Mouse (Mus musculus) heart, embryonic 11.5 days (tissue): ENCODE results near the gene Smarcd1. TPM values are rescaled to one million over a fixed set of nuclear protein-coding genes. Genes with fewer than 3 reads are reported as not detected.
"Not testable (repeated sequence)": the region's sequence is repeated elsewhere in the genome, so short reads cannot be mapped to it uniquely, and the experiment has no call there.

Source experiments
- ATAC-seq: fragments of 200-750 bp; cut with Nextera tagmentation; replicated peaks from 2 replicates; pipeline ENCODE4 v1.8.0; 2017; ENCODE audit warnings: moderate library complexity; ENCODE audit not compliant: insufficient number of reproducible peaks, low FRiP score, low TSS enrichment
- H3K27ac ChIP-seq: fragments of 300-500 bp; sonication (generic); 2 replicates; pipeline ENCODE4 v1.5.1; 2014; ENCODE audit warnings: mild to moderate bottlenecking, low read depth, low read length
- H3K27me3 ChIP-seq: fragments of 300-500 bp; sonication (generic); 2 replicates; pipeline ENCODE4 v1.6.1; 2014; ENCODE audit warnings: mild to moderate bottlenecking, low read length, mixed read lengths; ENCODE audit not compliant: control insufficient read depth, insufficient read depth
- H3K36me3 ChIP-seq: fragments of 300-500 bp; sonication (generic); 2 replicates; pipeline ENCODE4 v1.6.1; 2014; ENCODE audit warnings: mild to moderate bottlenecking, low read length, moderate library complexity, mixed read lengths; ENCODE audit not compliant: control insufficient read depth, insufficient read depth
- H3K4me1 ChIP-seq: fragments of 300-500 bp; sonication (generic); 2 replicates; pipeline ENCODE4 v1.6.1; 2014; ENCODE audit warnings: low read length; ENCODE audit not compliant: control insufficient read depth, insufficient read depth
- H3K4me2 ChIP-seq: fragments of 300-500 bp; sonication (generic); 2 replicates; pipeline ENCODE4 v1.6.1; 2014; ENCODE audit warnings: mild to moderate bottlenecking, moderate library complexity
- H3K4me3 ChIP-seq: fragments of 300-500 bp; sonication (generic); 2 replicates; pipeline ENCODE4 v1.5.1; 2014; ENCODE audit warnings: low read depth, low read length
- H3K9ac ChIP-seq: fragments of 300-500 bp; sonication (generic); 2 replicates; pipeline ENCODE4 v1.6.1; 2014; ENCODE audit warnings: mild to moderate bottlenecking, low read depth, low read length, moderate library complexity
- H3K9me3 ChIP-seq: fragments of 300-500 bp; sonication (generic); replicated peaks from 2 replicates; pipeline ENCODE4 v1.6.1; 2016; ENCODE audit warnings: low read length; ENCODE audit not compliant: control insufficient read depth
- WGBS: fragments of 180-500 bp; shearing (Covaris S2); extraction: QIAGEN DNeasy Blood & Tissue Kit; methylation state at CpG from one replicate; pipeline ENCODE4 v1.1.7; 2014; ENCODE audit not compliant: insufficient replicate concordance; 5-methylcytosine and 5-hydroxymethylcytosine counted together
- polyA plus RNA-seq: library from polyadenylated mRNA; unstranded; fragments of >200 nt; fragmentation: Nextera tagmentation; extraction: Ambion mirVana; gene quantifications from 2 replicates; pipeline ENCODE4 v1.2.1, GENCODE M21; 2014

The Smarcd1 gene
- polyA plus RNA-seq, 1 experiment from 2014 or later: 24.8 TPM

- H3K4me3 ChIP-seq: no peak overlapping the region
- H3K9ac ChIP-seq: peak overlapping the region; percentile 60
- no peaks in the 10 kb centered on the region for H3K9me3 ChIP-seq
- no peak for ATAC-seq
- H3K4me2 ChIP-seq: peak overlapping the region; percentile 72
- peaks cover 4% of the 10 kb centered on the region for H3K36me3 ChIP-seq
- peaks cover 26% of the 10 kb centered on the region for H3K4me1 ChIP-seq
- 48% methylated on average over 10 of the region's 10 CpGs for WGBS
- H3K27ac ChIP-seq: peak overlapping the region; percentile 95
- H3K27me3 ChIP-seq: no peaks in the 10 kb centered on the region
These were observed 21.2 kb downstream of the Smarcd1 start for GRCm38 (mm10) chr15:99723120-99723514.

- Histone ChIP-seq H3K9ac (peak overlapping the region; percentile 60), H3K27ac (peak overlapping the region; percentile 95), H3K27me3 (no peaks in the 10 kb centered on the region), H3K4me2 (peak overlapping the region; percentile 72), H3K4me3 (peak overlapping the region; percentile 94; the same call in 1 of the 2 replicates), H3K4me1 (peaks cover 26% of the 10 kb centered on the region), H3K9me3 (no peaks in the 10 kb centered on the region; the same call in 1 of the 2 replicates), H3K36me3 (peaks cover 9% of the 10 kb centered on the region)
- no peak for ATAC-seq
- WGBS: 14% methylated on average over 11 of the region's 11 CpGs
These were observed 21.8 kb downstream of the Smarcd1 start for GRCm38 (mm10) chr15:99723515-99724291.

- Histone ChIP-seq H3K4me2 (peak overlapping the region; percentile 72), H3K9ac (peak overlapping the region; percentile 60), H3K27me3 (no peaks in the 10 kb centered on the region), H3K9me3 (no peaks in the 10 kb centered on the region; the same call in 1 of the 2 replicates), H3K4me3 (peak overlapping the region; percentile 94), H3K4me1 (peaks cover 26% of the 10 kb centered on the region), H3K36me3 (peaks cover 16% of the 10 kb centered on the region), H3K27ac (peak overlapping the region; percentile 95)
- peak; percentile 28 for ATAC-seq
- WGBS: 7% methylated on average over 16 of the region's 16 CpGs
These were observed 22.5 kb downstream of the Smarcd1 start for GRCm38 (mm10) chr15:99724292-99725021.

- under 1% methylated on average over 53 of the region's 68 CpGs for WGBS
- no peaks in the 10 kb centered on the region; the same call in 1 of the 2 replicates for H3K9me3 ChIP-seq
- H3K27ac ChIP-seq: peak within 1 kb of the TSS; percentile 95
- no peaks in the 10 kb centered on the region for H3K27me3 ChIP-seq
- peak within 1 kb of the TSS; percentile 93 for H3K9ac ChIP-seq
- peaks cover 26% of the 10 kb centered on the region for H3K4me1 ChIP-seq
- H3K4me2 ChIP-seq: peak within 1 kb of the TSS; percentile 83
- H3K4me3 ChIP-seq: peak within 1 kb of the TSS; percentile 94
- H3K36me3 ChIP-seq: peaks cover 16% of the 10 kb centered on the region
- ATAC-seq: peak; percentile 89
These were observed 23.6 kb downstream of the Smarcd1 start, which contains the start of gene Cox14 for GRCm38 (mm10) chr15:99725341-99726155. Gene Cox14, plus strand, starts transcription at chr15:99725618.

GRCm38 (mm10) chr15:99726549-99726948 lies 24.6 kb downstream of the Smarcd1 start:
- H3K4me1 ChIP-seq: peaks cover 26% of the 10 kb centered on the region
- H3K36me3 ChIP-seq: peaks cover 16% of the 10 kb centered on the region
- WGBS: 76% methylated on average over 2 of the region's 2 CpGs
- peak overlapping the region; percentile 93 for H3K9ac ChIP-seq
- H3K27me3 ChIP-seq: no peaks in the 10 kb centered on the region
- peak overlapping the region; percentile 83 for H3K4me2 ChIP-seq
- H3K27ac ChIP-seq: no peak overlapping the region
- ATAC-seq: no peak
- H3K9me3 ChIP-seq: no peaks in the 10 kb centered on the region; the same call in 1 of the 2 replicates
- peak overlapping the region; percentile 94 for H3K4me3 ChIP-seq

GRCm38 (mm10) chr15:99727039-99727438 lies 25.1 kb downstream of the Smarcd1 start:
- H3K36me3 ChIP-seq: peaks cover 16% of the 10 kb centered on the region
- not testable (repeated sequence) for H3K4me2 ChIP-seq

GRCm38 (mm10) chr15:99727525-99727924 lies 25.6 kb downstream of the Smarcd1 start:
- Histone ChIP-seq H3K9ac (no peak overlapping the region), H3K27ac (no peak overlapping the region), H3K9me3 (no peaks in the 10 kb centered on the region; the same call in 1 of the 2 replicates), H3K4me2 (no peak overlapping the region), H3K27me3 (no peaks in the 10 kb centered on the region), H3K36me3 (peaks cover 16% of the 10 kb centered on the region), H3K4me3 (no peak overlapping the region), H3K4me1 (peaks cover 23% of the 10 kb centered on the region)
- WGBS: 94% methylated on average over 12 of the region's 12 CpGs
- no peak for ATAC-seq

More at GRCm38 (mm10) chr15:99727039-99727438, 25.1 kb downstream of the Smarcd1 start:
- not testable (repeated sequence) for H3K27ac ChIP-seq, ATAC-seq, H3K4me3 ChIP-seq, H3K9me3 ChIP-seq, H3K27me3 ChIP-seq, H3K9ac ChIP-seq
- WGBS: 88% methylated on average over 4 of the region's 5 CpGs
- peaks cover 26% of the 10 kb centered on the region for H3K4me1 ChIP-seq

GRCm38 (mm10) chr15:99728211-99728610 lies 26.3 kb downstream of the Smarcd1 start:
- Histone ChIP-seq H3K4me2 (no peak overlapping the region), H3K9ac (no peak overlapping the region), H3K27me3 (no peaks in the 10 kb centered on the region), H3K4me3 (no peak overlapping the region), H3K36me3 (peaks cover 19% of the 10 kb centered on the region), H3K9me3 (no peaks in the 10 kb centered on the region; the same call in 1 of the 2 replicates), H3K4me1 (peaks cover 16% of the 10 kb centered on the region), H3K27ac (no peak overlapping the region)
- no peak for ATAC-seq
- 93% methylated on average over 5 of the region's 5 CpGs for WGBS
